Mouse (Mus musculus): ENCODE results near the gene Psmd5. TPM values are rescaled to one million over a fixed set of nuclear protein-coding genes. Genes with fewer than 3 reads are reported as not detected.
"Not testable (repeated sequence)": the region's sequence is repeated elsewhere in the genome, so short reads cannot be mapped to it uniquely, and the experiment has no call there.

Psmd5 gene
- polyA plus RNA-seq, 1 experiment from 2014 or later, result 90.4 TPM

DNA sequence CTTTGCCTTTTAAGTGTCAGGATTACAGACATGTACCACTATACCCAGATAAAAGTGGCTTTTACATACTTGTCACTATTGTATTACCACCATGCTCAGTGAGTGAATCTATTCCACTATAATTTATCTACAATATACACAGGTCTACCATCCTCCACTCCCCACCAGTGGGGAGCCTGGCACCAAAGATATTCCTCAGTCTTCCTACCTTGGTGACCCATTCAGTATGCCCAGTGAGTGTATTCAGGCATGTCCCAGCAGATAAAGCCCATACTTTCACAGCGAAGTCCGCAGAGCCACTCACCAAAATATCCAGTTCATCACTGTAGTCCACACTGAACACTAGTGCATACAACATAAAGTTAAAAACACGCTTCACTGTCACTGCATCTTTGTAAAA, 64.0 kb downstream of the Psmd5 start:
- ATAC-seq (ENCODE audit: low read depth), result no peak
- H3K4me3 ChIP-seq, result no peak overlapping the region
- H3K9ac ChIP-seq, result no peak overlapping the region
- no peaks in the 10 kb centered on the region for H3K27me3 ChIP-seq
- H3K9me3 ChIP-seq, result no peaks in the 10 kb centered on the region
- peaks cover 7% of the 10 kb centered on the region; the same call in 1 of the 2 replicates for H3K4me1 ChIP-seq (replicated peaks)
- WGBS, result 98% methylated on average over 3 of the region's 3 CpGs
- H3K27ac ChIP-seq (replicated peaks), result no peak overlapping the region
- H3K4me2 ChIP-seq, result no peak overlapping the region
- peaks cover 71% of the 10 kb centered on the region for H3K36me3 ChIP-seq

GRCm38 (mm10) chr2:34809568-34809967, 65.2 kb downstream of the Psmd5 start:
- Histone ChIP-seq H3K9ac (no peak overlapping the region), H3K4me1 (replicated peaks) (peaks cover 11% of the 10 kb centered on the region), H3K4me3 (no peak overlapping the region), H3K27ac (replicated peaks) (no peak overlapping the region), H3K4me2 (no peak overlapping the region), H3K9me3 (no peaks in the 10 kb centered on the region), H3K27me3 (no peaks in the 10 kb centered on the region), H3K36me3 (peaks cover 67% of the 10 kb centered on the region)
- no peak for ATAC-seq (ENCODE audit: low read depth)
- 95% methylated on average over 1 of the region's 1 CpGs for WGBS

- no peak overlapping the region for H3K4me2 ChIP-seq
- H3K4me1 ChIP-seq (replicated peaks), result peaks cover 24% of the 10 kb centered on the region
- WGBS, result 88% methylated on average over 2 of the region's 2 CpGs
- H3K9me3 ChIP-seq, result no peaks in the 10 kb centered on the region
- peaks cover 53% of the 10 kb centered on the region for H3K36me3 ChIP-seq
- no peaks in the 10 kb centered on the region for H3K27me3 ChIP-seq
- H3K4me3 ChIP-seq, result no peak overlapping the region
- H3K9ac ChIP-seq, result no peak overlapping the region
- ATAC-seq (ENCODE audit: low read depth), result no peak
- H3K27ac ChIP-seq (replicated peaks), result no peak overlapping the region
Observed at GRCm38 (mm10) chr2:34808057-34808456, 66.7 kb downstream of the Psmd5 start.

GRCm38 (mm10) chr2:34805364-34805950, 69.3 kb downstream of the Psmd5 start:
- no peaks in the 10 kb centered on the region for H3K9me3 ChIP-seq
- no peak overlapping the region for H3K4me2 ChIP-seq
- WGBS, result 90% methylated on average over 10 of the region's 10 CpGs
- H3K4me3 ChIP-seq, result no peak overlapping the region
- H3K36me3 ChIP-seq, result peaks cover 33% of the 10 kb centered on the region
- no peak for ATAC-seq (ENCODE audit: low read depth)
- peaks cover 26% of the 10 kb centered on the region for H3K4me1 ChIP-seq (replicated peaks)
- no peak overlapping the region for H3K27ac ChIP-seq (replicated peaks)
- no peak overlapping the region for H3K9ac ChIP-seq
- no peaks in the 10 kb centered on the region for H3K27me3 ChIP-seq

DNA sequence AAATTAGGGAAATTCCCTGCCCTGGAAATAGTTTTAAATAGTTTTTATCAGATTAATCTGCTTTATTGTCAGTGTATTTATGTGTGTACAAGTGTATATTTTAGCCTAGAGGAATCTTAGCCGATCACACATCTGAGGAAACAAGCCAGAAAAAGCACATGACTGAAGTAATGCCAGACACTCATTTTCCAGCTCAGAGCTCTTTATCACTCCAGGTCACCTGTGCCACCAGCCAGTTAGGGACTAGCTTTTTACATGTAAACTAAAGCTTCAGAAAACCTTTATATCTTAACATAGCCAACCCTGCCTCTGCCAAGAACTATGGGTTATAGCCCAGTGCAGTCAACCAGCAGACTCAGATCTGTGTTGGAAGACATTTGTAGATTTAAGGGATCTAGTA, 70.0 kb downstream of the Psmd5 start:
- Histone ChIP-seq H3K27me3 (no peaks in the 10 kb centered on the region), H3K9ac (no peak overlapping the region), H3K9me3 (no peaks in the 10 kb centered on the region), H3K27ac (replicated peaks) (no peak overlapping the region), H3K36me3 (peaks cover 33% of the 10 kb centered on the region), H3K4me1 (replicated peaks) (peaks cover 29% of the 10 kb centered on the region), H3K4me2 (no peak overlapping the region), H3K4me3 (no peak overlapping the region)
- ATAC-seq (ENCODE audit: low read depth), result no peak
- 74% methylated on average over 1 of the region's 1 CpGs for WGBS

GRCm38 (mm10) chr2:34804172-34804571, 70.6 kb downstream of the Psmd5 start:
- no peaks in the 10 kb centered on the region for H3K27me3 ChIP-seq
- H3K4me1 ChIP-seq (replicated peaks), result peaks cover 32% of the 10 kb centered on the region
- peaks cover 29% of the 10 kb centered on the region for H3K36me3 ChIP-seq
- H3K27ac ChIP-seq (replicated peaks), result no peak overlapping the region
- H3K4me3 ChIP-seq, result no peak overlapping the region
- ATAC-seq (ENCODE audit: low read depth), result no peak
- H3K9ac ChIP-seq, result no peak overlapping the region
- WGBS, result 92% methylated on average over 2 of the region's 2 CpGs
- peak overlapping the region; percentile 81; the same call in 1 of the 2 replicates for H3K4me2 ChIP-seq
- H3K9me3 ChIP-seq, result no peaks in the 10 kb centered on the region

DNA sequence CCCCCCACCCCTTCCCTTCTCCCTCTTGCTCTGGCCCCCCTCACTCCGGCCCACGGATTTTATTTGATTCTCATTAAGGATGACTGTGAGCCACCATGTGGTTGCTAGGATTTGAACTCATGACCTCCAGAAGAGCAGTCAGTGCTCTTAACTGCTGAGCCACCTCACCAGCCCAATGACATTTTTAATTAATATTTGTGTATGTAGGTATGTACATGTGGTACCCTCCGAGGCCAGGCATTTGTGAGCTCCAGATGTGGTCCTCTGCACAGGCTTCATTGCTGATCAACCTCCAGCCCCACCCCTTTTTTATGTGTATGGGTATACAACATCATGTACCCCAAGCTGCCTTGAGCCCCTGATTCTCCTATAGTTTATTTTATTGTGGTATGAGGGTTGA, 71.0 kb downstream of the Psmd5 start:
- 73% methylated on average over 3 of the region's 3 CpGs for WGBS
- ATAC-seq (ENCODE audit: low read depth), result no peak
- Histone ChIP-seq H3K9me3 (no peaks in the 10 kb centered on the region), H3K4me3 (peak overlapping the region; percentile 67), H3K27ac (replicated peaks) (no peak overlapping the region), H3K9ac (no peak overlapping the region; the same call in 1 of the 2 replicates), H3K36me3 (peaks cover 25% of the 10 kb centered on the region), H3K27me3 (no peaks in the 10 kb centered on the region), H3K4me1 (replicated peaks) (peaks cover 36% of the 10 kb centered on the region), H3K4me2 (peak overlapping the region; percentile 81)

DNA sequence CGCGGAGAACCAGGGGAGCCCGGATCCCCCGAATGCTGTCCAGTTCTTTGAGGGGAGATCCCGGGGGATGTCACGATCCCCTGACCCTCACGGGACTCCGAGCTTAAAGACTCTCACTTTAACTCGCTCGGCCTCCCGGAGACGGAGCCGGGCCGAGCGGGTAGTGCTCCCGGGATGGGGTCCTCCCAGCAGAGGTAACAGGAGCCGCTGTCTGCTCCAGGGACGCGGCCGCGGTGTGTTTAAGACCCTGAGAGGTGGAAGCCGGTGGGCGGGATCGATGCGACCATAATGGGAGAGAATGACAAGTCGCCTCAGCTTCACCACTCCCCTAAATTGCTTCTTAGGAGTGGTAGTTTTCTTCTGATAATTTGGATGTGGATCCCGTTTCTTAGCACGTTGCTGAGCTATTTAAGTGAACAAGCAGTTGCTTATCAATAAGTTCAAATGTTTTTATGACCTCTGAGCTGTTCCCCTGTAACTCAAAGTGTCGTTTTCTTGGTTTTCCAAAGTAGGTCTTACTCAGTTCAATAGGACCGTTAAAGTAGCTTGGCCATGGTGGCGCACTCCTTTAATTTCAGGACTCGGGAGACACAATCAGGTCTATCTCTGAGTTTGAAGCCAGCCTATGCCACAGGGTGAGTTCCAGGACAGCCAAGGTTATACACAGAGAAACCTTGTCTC, 72.1 kb downstream of the Psmd5 start:
- peaks cover 36% of the 10 kb centered on the region for H3K4me1 ChIP-seq (replicated peaks)
- H3K4me2 ChIP-seq, result peak overlapping the region; percentile 81
- H3K27me3 ChIP-seq, H3K9me3 ChIP-seq: not testable (repeated sequence)
- H3K9ac ChIP-seq, result peak overlapping the region; percentile 82
- peak overlapping the region; percentile 67 for H3K4me3 ChIP-seq
- WGBS, result under 1% methylated on average over 31 of the region's 32 CpGs
- H3K36me3 ChIP-seq, result peaks cover 18% of the 10 kb centered on the region
- H3K27ac ChIP-seq (replicated peaks), result peak overlapping the region; percentile 92
- ATAC-seq (ENCODE audit: low read depth), result peak; percentile 71

GRCm38 (mm10) chr2:34801516-34802482, 73.0 kb downstream of the Psmd5 start:
- Histone ChIP-seq H3K27me3 (no peaks in the 10 kb centered on the region), H3K4me1 (replicated peaks) (peaks cover 30% of the 10 kb centered on the region), H3K36me3 (peaks cover 11% of the 10 kb centered on the region), H3K4me2 (peak overlapping the region; percentile 81; the same call in 1 of the 2 replicates), H3K27ac (replicated peaks) (peak overlapping the region; percentile 92), H3K9ac (peak overlapping the region; percentile 82), H3K4me3 (peak overlapping the region; percentile 67), H3K9me3 (no peaks in the 10 kb centered on the region)
- peak; percentile 98 for ATAC-seq (ENCODE audit: low read depth)
- 5% methylated on average over 39 of the region's 39 CpGs for WGBS

GRCm38 (mm10) chr2:34800371-34800770, 74.4 kb downstream of the Psmd5 start:
- peak overlapping the region; percentile 77 for H3K4me2 ChIP-seq

More at GRCm38 (mm10) chr2:34800371-34800770, 74.4 kb downstream of the Psmd5 start:
- WGBS, result 86% methylated on average over 7 of the region's 7 CpGs
- Histone ChIP-seq H3K27me3 (no peaks in the 10 kb centered on the region), H3K4me3 (no peak overlapping the region; the same call in 1 of the 2 replicates), H3K9ac (no peak overlapping the region), H3K9me3 (no peaks in the 10 kb centered on the region), H3K4me1 (replicated peaks) (peaks cover 27% of the 10 kb centered on the region), H3K36me3 (peaks cover under 1% of the 10 kb centered on the region), H3K27ac (replicated peaks) (no peak overlapping the region)
- no peak for ATAC-seq (ENCODE audit: low read depth)
